Mouse (Mus musculus): ENCODE results near the gene Gm5136.

Gm5136 gene

GRCm38 (mm10) chr10:108699946-108700345 is at the start of gene Gm5136:
Gene Gm5136, minus strand, starts transcription at chr10:108700160.
- no peak for DNase-seq (ENCODE audit: low read depth, low spot score)

DNA sequence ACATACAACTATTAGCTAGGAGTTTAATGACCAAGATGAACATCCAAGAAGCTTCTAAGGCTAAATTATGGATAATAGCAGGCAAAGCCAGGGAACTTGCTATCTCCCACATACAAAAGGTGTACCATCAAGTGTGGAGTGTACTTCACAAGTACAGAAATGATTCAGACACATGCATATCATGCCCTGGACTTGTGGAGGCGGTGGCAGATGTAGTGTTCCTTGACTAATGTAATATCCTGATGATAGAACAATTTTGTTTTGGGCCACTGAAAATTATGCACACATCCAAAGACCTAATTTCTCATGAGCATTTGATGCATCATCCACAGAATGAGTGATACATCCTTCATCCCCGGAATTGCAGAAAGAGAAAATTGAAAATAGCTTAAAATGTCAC is 43.8 kb upstream of the Gm5136 start:
- peak; percentile 54 for DNase-seq (ENCODE audit: low read depth, low spot score)

- peak; percentile 77 for DNase-seq (ENCODE audit: low read depth, low spot score)
Measured at GRCm38 (mm10) chr10:108733982-108734381, 34.0 kb upstream of the Gm5136 start.

- peak; percentile 61 for DNase-seq (ENCODE audit: low read depth, low spot score)
Measured at GRCm38 (mm10) chr10:108728961-108729360, 29.0 kb upstream of the Gm5136 start.

DNA sequence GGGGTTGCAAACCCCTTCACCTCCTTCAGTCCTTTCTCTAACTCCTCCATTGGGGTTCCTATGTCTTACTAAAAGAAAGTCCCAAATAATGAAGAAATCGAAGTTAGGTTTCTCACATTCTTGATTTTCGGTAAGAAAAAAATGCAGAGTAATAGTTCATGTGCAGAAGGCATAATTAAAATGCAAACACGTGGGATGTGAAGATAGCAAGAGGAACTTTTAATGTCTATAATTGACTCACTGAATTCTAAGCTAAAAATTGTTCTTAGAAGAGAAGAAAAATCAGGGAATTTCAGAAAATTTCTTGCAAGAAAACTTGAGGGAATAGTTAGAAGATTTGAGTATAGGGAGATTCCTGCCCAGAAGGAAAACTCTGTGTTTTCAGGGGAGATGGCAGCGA is 26.4 kb upstream of the Gm5136 start:
- DNase-seq (ENCODE audit: low read depth, low spot score): peak; percentile 64

DNA sequence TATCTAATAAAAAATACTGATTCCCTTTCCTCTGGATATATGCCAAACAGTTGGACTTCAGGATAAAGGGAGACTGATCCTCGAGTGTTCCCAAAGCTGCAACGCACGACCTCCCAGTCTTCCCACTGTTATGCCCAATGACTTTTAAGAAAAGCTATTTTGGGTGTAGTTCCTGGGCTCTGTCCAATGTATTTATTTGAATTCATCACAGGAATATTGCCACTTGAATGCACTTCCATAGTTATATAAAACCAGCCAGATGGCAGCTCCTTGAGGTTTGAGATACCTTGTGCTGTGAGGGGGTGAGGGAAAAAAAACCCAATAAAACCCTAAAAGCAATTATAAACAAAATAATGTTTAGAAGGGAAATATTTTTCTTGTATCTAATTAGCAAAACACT is 24.9 kb upstream of the Gm5136 start:
- DNase-seq (ENCODE audit: low read depth, low spot score): peak; percentile 93

GRCm38 (mm10) chr10:108710514-108710913 is 10.6 kb upstream of the Gm5136 start:
- DNase-seq (ENCODE audit: low read depth, low spot score): peak; percentile 88

GRCm38 (mm10) chr10:108705658-108706057 is 5.7 kb upstream of the Gm5136 start:
- no peak for DNase-seq (ENCODE audit: low read depth, low spot score)

DNA sequence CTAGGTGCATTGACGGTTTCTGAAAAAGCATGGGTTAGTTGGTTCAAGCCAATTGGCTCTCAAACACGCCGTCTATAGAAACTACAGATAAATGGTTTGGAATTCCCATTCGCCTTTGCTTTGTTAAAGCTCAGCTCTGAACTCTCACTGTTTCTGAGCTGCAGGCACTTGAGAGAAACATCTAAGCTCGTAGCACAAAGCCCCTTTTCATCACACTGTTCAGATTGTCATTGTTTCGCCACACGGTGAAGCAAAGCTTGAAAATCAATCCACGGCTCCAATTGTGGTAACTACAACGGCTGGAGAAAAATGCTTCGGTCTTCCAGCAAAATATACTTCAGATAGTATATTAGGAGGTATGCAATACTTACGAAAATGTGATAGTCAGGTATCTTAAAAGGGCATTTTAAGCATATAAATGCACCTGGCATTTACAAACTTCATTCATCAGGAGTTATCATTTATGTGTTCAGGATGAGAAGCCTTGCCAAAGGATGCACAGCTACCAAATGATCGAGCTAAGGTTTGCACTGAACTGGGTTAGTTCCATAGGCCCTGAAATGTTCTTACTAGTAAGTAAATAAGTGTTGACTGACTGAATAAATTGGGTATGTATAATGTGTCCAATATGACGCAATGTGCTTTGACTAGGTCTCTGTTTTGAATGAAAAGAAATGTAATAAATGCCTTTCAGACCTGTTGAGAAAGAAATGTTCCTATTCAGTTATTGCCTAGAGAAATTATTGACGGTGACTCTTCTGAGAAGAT is 1.6 kb upstream of the Gm5136 start:
- DNase-seq (ENCODE audit: low read depth, low spot score): peak; percentile 56

DNA sequence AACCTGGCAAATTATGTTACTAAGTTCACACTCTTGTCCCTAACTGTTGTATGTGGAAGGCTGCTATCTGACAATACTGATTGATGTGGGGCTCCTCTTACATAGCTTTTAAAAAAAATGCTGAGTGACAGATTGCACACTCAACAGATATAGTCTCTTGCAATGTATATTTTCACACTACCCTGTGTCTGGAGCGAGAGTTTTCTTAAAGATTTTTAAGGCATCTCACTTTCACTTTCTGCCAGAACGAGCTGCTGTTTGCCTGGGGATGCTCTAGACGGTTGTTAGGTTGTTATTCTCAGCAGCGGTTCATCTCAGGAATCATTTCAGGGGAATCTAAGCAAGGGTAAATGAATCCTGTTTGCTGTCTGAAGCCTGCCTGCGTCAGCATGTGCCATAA is 2.9 kb downstream of the Gm5136 start:
- peak; percentile 72 for DNase-seq (ENCODE audit: low read depth, low spot score)

GRCm38 (mm10) chr10:108690954-108691353 is 9.0 kb downstream of the Gm5136 start:
- peak; percentile 58 for DNase-seq (ENCODE audit: low read depth, low spot score)

DNA sequence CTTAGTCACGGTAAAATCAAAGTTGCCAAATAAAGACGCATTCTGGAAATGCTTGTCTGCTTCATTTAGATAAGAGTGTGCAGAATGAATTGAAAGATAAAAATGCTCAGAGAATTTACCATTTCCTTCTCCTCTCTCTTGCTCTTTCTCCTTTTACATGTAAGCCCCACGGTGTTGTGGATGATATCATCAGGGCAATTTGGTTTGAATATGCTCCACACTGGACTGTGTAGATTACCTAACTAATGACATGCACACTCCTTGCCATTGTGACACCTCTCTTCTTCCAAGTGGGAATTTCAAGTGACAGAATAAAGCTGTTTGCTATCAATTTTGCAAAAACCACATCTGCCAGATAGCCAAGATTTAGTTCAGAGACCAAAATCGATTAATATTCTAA is 13.3 kb downstream of the Gm5136 start:
- no peak for DNase-seq (ENCODE audit: low read depth, low spot score)

GRCm38 (mm10) chr10:108679675-108680390 is 20.1 kb downstream of the Gm5136 start:
- peak; percentile 92 for DNase-seq (ENCODE audit: low read depth, low spot score)

- peak; percentile 56 for DNase-seq (ENCODE audit: low read depth, low spot score)
Measured at GRCm38 (mm10) chr10:108677053-108677452, 22.9 kb downstream of the Gm5136 start.

DNA sequence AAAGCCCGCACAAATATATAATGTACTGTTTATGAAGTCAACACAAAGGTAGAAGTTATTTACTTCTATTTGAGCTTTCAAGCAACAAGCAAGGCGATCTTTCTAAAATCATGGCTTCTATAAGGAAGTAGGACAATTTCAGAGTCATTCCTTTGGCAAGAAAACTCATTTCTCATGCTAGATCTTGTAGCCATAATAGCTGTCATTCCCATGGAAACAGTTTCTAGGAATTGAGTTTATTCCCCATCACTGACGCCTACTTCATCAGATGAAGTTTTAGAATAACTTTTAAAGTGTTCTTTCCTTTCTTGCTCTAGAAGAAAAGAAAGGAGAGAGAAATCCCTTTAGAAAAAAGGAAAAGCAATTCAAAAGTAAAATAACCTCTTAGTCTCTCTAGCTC is 31.0 kb downstream of the Gm5136 start:
- DNase-seq (ENCODE audit: low read depth, low spot score): peak; percentile 76

- DNase-seq (ENCODE audit: low read depth, low spot score): peak; percentile 56
Measured at GRCm38 (mm10) chr10:108660295-108660694, 39.7 kb downstream of the Gm5136 start.

- peak; percentile 76 for DNase-seq (ENCODE audit: low read depth, low spot score)
Measured at GRCm38 (mm10) chr10:108658300-108658699, 41.7 kb downstream of the Gm5136 start.

DNA sequence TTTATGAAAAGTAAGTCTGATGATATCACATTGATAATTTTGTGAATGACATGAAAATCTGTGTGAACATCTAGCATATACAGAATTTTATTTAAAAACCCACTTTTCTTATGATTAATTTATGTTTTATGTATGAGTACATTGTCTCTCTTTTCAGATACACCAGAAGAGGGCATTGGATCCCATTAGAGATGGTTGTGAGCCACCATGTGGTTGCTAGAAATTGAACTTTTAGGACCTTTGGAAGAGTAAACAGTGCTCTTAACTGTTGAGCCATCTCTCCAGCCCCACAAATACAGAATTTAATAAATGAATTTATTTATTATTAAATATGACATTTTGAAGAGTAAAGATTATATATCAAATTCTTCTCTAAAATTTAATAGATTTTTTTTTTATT is 42.3 kb downstream of the Gm5136 start:
- no peak for DNase-seq (ENCODE audit: low read depth, low spot score)

- peak; percentile 85 for DNase-seq (ENCODE audit: low read depth, low spot score)
Measured at GRCm38 (mm10) chr10:108656898-108657297, 43.1 kb downstream of the Gm5136 start.

DNA sequence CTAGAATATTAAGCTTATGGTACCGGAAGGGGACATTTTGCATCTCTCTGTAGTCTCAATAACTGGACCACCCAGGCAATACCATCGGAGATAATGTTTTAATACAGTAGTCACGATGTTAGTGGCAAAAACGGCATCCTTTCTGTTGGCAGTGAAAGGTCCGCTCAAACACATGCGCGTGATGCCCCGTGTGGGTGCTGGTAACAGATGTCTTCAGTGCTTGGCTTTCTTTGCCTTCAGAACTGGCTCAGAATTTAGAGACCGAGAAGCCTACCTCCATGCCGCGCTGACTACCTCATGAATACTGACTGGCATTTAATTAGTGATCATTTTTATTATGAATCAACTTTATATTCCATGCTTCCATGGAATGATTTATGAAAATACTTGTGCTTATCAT is 44.9 kb downstream of the Gm5136 start:
- peak; percentile 79 for DNase-seq (ENCODE audit: low read depth, low spot score)

- peak; percentile 60 for DNase-seq (ENCODE audit: low read depth, low spot score)
Measured at GRCm38 (mm10) chr10:108652831-108653230, 47.1 kb downstream of the Gm5136 start.

DNA sequence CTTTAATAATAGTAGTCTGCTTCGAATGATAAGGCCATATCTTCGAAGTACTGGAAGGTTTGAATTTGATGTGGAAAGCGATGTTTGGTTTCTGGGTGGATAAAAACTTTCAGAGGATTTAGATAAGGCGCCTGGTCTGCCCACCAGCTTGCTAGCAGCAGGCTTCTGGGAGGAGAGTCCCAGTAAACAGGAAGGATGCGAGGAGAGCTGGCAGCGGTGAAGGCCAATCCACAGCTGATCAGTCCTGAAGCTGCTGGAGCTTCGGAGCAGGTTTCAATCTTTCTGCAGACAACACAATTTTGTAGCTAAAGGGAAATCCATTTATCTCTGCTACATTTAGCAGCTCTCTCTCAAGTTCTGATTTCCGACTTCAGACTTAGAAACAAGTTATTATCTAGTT is 47.9 kb downstream of the Gm5136 start:
- DNase-seq (ENCODE audit: low read depth, low spot score): peak; percentile 77

- peak; percentile 87 for DNase-seq (ENCODE audit: low read depth, low spot score)
Measured at GRCm38 (mm10) chr10:108649174-108649573, 50.8 kb downstream of the Gm5136 start.

Measured in brain, adult 2 months (tissue).